Mouse (Mus musculus) embryo, embryonic 11.5 days (tissue): ENCODE results near the gene 2510009E07Rik.
A peak's percentile ranks its signal among the peaks of the same experiment; 100 is the strongest.
"Not testable (repeated sequence)": the region's sequence is repeated elsewhere in the genome, so short reads cannot be mapped to it uniquely, and the experiment has no call there.

Source experiments
- DNase-seq: peaks from one replicate; pipeline ENCODE4 v3.0.0-alpha.2; 2012; ENCODE audit warnings: low read depth, low spot score

The 2510009E07Rik gene

GRCm38 (mm10) chr16:21676791-21677190 is 17.7 kb downstream of the 2510009E07Rik start:
- no peak for DNase-seq

- DNase-seq, result not testable (repeated sequence)
Measured at GRCm38 (mm10) chr16:21673651-21674050, 20.8 kb downstream of the 2510009E07Rik start.

GRCm38 (mm10) chr16:21673046-21673445 is 21.4 kb downstream of the 2510009E07Rik start:
- DNase-seq, result not testable (repeated sequence)

- DNase-seq, result no peak
Measured at GRCm38 (mm10) chr16:21671878-21672277, 22.6 kb downstream of the 2510009E07Rik start.

DNA sequence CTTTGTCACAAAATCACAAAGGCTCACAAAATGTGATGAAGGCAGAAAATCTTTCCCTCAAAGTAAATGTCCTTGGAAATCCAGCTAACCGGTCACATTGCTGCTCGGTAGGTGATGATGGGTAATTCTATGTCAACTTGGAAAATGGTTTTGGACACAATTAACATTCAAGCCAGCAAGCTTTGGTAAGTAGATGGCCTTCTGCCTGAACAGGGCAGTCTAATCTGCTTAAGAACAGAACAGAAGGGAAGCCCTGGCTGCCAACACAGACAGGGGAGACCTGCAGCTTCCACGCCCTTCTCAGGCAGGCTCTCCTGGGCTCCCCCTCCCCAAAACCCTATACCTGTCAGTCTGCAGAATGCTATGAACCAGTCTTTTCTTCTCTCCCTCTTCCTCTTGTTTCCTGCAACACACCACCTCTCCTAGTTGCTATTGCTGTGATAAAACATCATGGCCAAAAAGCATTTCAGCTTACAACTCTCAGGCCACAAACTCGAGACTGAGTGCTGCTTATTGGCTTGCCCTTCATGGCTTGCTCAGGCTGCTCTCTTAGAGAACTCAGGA is 29.0 kb downstream of the 2510009E07Rik start:
- no peak for DNase-seq

GRCm38 (mm10) chr16:21664633-21665363 is 29.7 kb downstream of the 2510009E07Rik start:
- DNase-seq, result peak; percentile 19

GRCm38 (mm10) chr16:21655961-21656360 is 38.5 kb downstream of the 2510009E07Rik start:
- no peak for DNase-seq

DNA sequence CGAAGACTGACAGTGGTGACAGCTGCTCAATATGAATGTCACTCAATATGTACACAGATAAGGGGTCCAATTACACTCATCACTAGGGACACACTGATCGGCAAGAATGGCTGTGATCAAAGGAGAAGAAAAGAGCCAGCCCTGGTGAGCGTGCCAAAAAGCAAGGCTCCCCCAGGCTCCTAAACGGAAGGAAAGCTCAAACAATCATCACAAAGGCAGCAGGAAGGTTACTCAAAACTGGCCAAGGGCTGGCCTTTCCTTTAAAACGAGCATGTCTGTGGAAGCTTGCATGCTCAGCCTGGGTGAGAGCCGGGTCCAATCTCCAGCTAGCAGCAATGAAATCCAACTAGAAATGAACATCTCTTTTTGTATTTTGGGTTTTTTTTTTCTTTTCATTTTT is 39.2 kb downstream of the 2510009E07Rik start:
- no peak for DNase-seq

- DNase-seq, result no peak
Measured at GRCm38 (mm10) chr16:21654384-21654783, 40.1 kb downstream of the 2510009E07Rik start.

DNA sequence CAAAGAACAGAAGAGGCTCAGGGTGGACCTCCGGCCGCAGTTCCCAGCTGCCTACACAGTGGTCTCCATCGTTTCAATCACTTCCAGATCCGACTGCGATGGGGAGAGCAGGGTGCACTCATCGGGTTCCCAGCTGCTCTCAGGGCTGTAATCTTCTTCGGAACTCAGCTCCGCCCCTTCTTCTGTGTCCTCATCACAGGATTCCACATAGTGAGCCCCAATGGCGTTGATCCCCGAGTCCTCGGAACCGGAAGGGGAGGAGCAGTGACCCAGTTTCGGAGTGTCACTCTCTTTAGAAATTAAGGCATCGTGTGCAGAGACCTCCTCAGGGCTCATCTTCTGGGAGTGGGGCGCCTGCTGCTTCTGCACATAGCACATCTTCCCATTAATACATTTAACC is 41.3 kb downstream of the 2510009E07Rik start:
- DNase-seq, result no peak

GRCm38 (mm10) chr16:21651161-21651560 is 43.3 kb downstream of the 2510009E07Rik start:
- DNase-seq, result no peak

DNA sequence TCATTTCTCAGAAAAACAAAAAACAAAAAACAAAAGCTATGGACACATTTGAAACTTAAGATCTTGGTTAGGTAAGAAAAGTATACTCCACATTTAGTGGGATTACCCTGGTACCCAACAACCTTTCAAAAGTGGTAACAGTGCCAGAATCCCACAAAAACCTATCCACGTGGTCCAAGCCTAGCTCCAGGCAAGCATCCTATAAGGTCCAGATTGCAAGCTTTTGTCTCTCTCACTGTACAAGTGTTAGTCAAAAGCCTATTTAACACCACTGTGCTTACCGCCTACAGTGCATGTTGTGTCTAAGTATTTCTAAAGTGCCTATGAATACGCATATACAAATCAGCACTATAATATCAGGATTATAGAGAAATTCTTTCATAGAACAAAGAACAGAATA is 44.2 kb downstream of the 2510009E07Rik start:
- DNase-seq, result no peak

- no peak for DNase-seq
Measured at GRCm38 (mm10) chr16:21648800-21649199, 45.7 kb downstream of the 2510009E07Rik start.

DNA sequence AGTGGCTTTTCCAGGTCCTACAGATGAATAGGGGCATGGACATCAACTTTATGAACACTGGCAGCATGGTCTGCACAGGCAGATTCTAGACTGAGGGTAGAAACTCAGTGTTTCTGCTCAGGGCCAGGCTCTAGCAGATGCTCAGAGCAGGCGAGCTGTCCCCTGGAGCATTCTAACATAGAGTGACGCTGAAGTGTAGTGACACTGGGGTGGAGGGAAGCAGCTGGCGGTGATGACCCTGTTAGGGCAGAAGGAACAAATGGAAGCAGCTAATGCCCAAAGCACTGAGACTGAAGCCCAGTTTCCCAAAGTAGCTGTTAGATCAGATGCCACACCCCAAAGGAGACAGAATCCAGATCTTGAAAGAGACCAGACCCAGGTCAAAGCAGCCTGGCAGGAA is 48.0 kb downstream of the 2510009E07Rik start:
- DNase-seq, result no peak

GRCm38 (mm10) chr16:21645915-21646314 is 48.5 kb downstream of the 2510009E07Rik start:
- no peak for DNase-seq

GRCm38 (mm10) chr16:21644574-21644973 is 49.9 kb downstream of the 2510009E07Rik start:
- DNase-seq, result no peak

GRCm38 (mm10) chr16:21644066-21644561 is 50.4 kb downstream of the 2510009E07Rik start:
- DNase-seq, result no peak

DNA sequence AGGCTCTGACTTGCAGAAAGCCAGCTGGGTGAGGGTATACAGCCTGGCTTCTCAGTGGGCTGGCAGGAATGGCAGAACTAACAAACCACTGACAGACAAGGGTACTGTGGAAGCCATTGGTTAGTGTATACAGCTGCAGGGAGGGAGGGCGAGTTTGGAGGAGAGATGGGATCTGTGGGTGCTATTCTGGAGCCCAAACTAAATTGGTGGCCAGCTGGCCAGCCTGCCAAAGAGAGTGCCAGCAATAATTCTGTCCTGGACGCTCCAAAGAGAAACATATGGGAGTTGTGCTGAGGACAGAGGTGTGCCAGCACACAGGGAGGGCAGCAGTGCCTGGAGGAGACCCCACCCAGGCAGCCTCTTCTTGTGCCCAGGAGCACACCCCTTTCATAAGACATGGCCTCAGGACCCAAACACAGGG is 50.8 kb downstream of the 2510009E07Rik start:
- DNase-seq, result no peak

GRCm38 (mm10) chr16:21642906-21643305 is 51.6 kb downstream of the 2510009E07Rik start:
- no peak for DNase-seq

DNA sequence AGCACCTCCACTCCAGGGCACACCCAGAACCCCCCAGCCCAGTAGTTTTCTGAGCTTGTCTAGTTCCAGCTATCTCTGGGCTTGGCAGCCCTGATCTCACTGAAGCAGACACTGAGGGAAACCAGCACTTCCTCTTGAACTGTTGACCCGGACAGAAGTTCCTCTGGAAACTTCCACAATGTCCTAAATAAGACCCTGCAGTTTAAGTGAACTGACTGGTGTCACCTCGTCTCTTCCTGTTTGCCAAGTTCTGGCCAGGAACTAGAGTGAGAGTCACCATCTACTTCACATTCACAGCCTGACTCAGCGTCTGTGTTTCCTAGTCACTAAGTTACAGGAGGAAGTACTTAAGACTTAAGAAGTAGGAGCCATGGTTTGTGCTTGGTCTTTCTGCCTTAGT is 52.5 kb downstream of the 2510009E07Rik start:
- no peak for DNase-seq

DNA sequence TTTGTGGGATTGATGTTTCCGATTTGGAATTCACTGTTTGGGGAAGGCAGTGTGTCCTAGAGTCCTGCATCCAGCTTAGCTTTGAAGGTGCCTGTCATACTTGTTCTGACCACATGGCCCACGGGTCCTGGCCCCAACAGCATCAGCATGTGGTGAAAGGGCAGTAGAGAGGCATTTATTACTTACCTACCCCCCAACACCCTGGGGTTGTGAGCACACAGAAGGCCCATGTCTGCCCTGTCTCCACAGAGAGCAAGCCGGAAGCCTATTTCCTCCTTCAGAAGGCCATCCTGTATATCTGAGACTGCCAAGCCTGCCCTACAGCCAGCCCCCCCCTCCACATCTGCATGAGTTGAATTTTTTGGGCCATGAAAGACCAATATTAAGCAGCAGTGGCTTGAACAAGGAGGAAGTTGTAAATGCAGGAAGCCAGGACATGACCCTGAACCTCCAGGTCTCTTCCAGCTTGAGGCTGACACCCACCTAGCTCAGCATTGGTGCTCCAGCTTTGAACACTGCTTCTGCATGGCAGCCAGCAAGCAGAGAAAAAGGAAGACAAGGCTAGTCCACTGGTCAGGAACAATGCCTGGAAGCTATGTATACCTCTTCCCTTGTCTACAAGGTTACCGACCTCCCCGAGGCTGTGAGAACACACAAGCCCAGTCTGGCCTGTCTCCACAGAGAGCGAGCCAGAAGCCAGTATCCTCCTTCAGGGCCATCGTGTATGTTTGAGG is 53.5 kb downstream of the 2510009E07Rik start:
- DNase-seq, result no peak

DNA sequence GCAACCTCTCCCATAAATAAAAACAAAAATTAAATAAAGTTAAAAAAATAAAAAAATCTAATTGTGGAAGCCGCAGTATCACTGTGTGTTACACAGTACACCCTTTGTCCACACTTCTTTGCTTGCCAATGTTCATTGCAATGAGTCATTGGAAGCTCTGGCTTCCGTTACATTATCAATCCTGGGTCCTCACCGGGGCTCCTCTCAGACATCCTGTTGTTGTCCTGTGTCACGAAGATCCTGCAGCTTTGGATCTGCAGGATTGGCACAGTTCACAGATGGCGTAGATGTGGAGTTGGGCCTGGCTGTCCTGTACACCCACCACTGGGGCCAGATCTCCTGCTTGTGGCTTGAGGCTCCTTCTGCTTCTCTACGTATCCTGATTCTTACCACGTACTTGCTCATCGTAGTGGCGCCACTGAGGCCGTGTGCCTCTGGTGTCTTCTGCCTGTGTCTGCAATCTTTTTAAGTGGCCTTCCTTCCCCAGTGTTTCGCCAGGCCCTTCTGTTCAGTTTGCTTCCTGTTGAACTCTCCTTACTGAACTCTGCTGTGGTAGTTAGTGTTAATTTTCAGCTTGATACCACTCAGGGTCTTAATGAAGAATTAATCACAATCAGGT is 57.2 kb downstream of the 2510009E07Rik start:
- no peak for DNase-seq
